Mouse (Mus musculus) midbrain, embryonic 13.5 days (tissue): ENCODE measurements around the gene Kit. TPM values are rescaled to one million over a fixed set of nuclear protein-coding genes. Genes with fewer than 3 reads are reported as not detected.

ENCODE experiments used
- ATAC-seq: fragments of 200-750 bp; cut with Nextera tagmentation; 2 replicates; pipeline ENCODE4 v1.8.0; 2017; ENCODE audit warnings: mild to moderate bottlenecking, moderate TSS enrichment, moderate library complexity
- H3K27ac ChIP-seq: fragments of 300-500 bp; sonication (generic); 2 replicates; pipeline ENCODE4 v1.5.1; 2015; ENCODE audit warnings: inconsistent platforms, mild to moderate bottlenecking, moderate library complexity
- H3K27me3 ChIP-seq: fragments of 300-500 bp; sonication (generic); 2 replicates; pipeline ENCODE4 v1.6.1; 2015; ENCODE audit warnings: mild to moderate bottlenecking, inconsistent platforms
- H3K36me3 ChIP-seq: fragments of 300-500 bp; sonication (generic); 2 replicates; pipeline ENCODE4 v1.6.1; 2015; ENCODE audit warnings: mild to moderate bottlenecking, inconsistent platforms
- H3K4me1 ChIP-seq: fragments of 300-500 bp; sonication (generic); replicated peaks from 2 replicates; pipeline ENCODE4 v1.6.1; 2015; ENCODE audit warnings: inconsistent platforms
- H3K4me2 ChIP-seq: fragments of 300-500 bp; sonication (generic); replicated peaks from 2 replicates; pipeline ENCODE4 v1.6.1; 2015; ENCODE audit warnings: moderate library complexity, mild to moderate bottlenecking, inconsistent platforms
- H3K4me3 ChIP-seq: fragments of 300-500 bp; sonication (generic); replicated peaks from 2 replicates; pipeline ENCODE4 v1.5.1; 2015; ENCODE audit warnings: mild to moderate bottlenecking, inconsistent platforms
- H3K9ac ChIP-seq: fragments of 300-500 bp; sonication (generic); replicated peaks from 2 replicates; pipeline ENCODE4 v1.6.1; 2015; ENCODE audit warnings: mild to moderate bottlenecking, inconsistent platforms
- H3K9me3 ChIP-seq: fragments of 300-500 bp; sonication (generic); 2 replicates; pipeline ENCODE4 v1.6.1; 2016; ENCODE audit warnings: mild to moderate bottlenecking, inconsistent platforms
- WGBS: fragments of 180-500 bp; shearing (Covaris S2); methylation state at CpG from one replicate; pipeline ENCODE4 v1.1.7; 2015; 5-methylcytosine and 5-hydroxymethylcytosine counted together
- polyA plus RNA-seq: library from polyadenylated mRNA; unstranded; fragments of >200 nt; fragmentation: Nextera tagmentation; extraction: Ambion mirVana; gene quantifications from 2 replicates; pipeline ENCODE4 v1.2.1, GENCODE M21; 2015

The Kit gene
- polyA plus RNA-seq, 1 experiment from 2014 or later: 30.7 TPM

GRCm38 (mm10) chr5:75698556-75698955, 123.8 kb downstream of the Kit start:
- 0 out of 2 replicates have a peak, but pooled peaks cover 6% of the 10 kb centered on the region for H3K9me3 ChIP-seq
- no peak overlapping the region for H3K4me2 ChIP-seq
- H3K9ac ChIP-seq: no peak overlapping the region
- H3K27ac ChIP-seq: no peak overlapping the region
- no peaks in the 10 kb centered on the region for H3K27me3 ChIP-seq
- no peak for ATAC-seq
- H3K36me3 ChIP-seq: no peaks in the 10 kb centered on the region
- H3K4me1 ChIP-seq: peaks cover 12% of the 10 kb centered on the region
- 91% methylated on average over 8 of the region's 8 CpGs for WGBS
- H3K4me3 ChIP-seq: no peak overlapping the region

GRCm38 (mm10) chr5:75699081-75699480, 124.4 kb downstream of the Kit start:
- Histone ChIP-seq H3K27ac (no peak overlapping the region), H3K9me3 (peaks cover 10% of the 10 kb centered on the region; the same call in 1 of the 2 replicates), H3K27me3 (no peaks in the 10 kb centered on the region), H3K4me3 (no peak overlapping the region), H3K9ac (no peak overlapping the region), H3K36me3 (no peaks in the 10 kb centered on the region), H3K4me1 (peaks cover 12% of the 10 kb centered on the region), H3K4me2 (no peak overlapping the region)
- no peak for ATAC-seq
- 79% methylated on average over 7 of the region's 7 CpGs for WGBS

- H3K36me3 ChIP-seq: no peaks in the 10 kb centered on the region
- no peak overlapping the region for H3K4me2 ChIP-seq
- 78% methylated on average over 9 of the region's 9 CpGs for WGBS
- H3K27ac ChIP-seq: no peak overlapping the region
- no peaks in the 10 kb centered on the region for H3K27me3 ChIP-seq
- peaks cover 12% of the 10 kb centered on the region for H3K4me1 ChIP-seq
- H3K9ac ChIP-seq: no peak overlapping the region
- no peak overlapping the region for H3K4me3 ChIP-seq
- no peak for ATAC-seq
- H3K9me3 ChIP-seq: peaks cover 10% of the 10 kb centered on the region; the same call in 1 of the 2 replicates
These were observed 124.8 kb downstream of the Kit start for GRCm38 (mm10) chr5:75699516-75699915.

- H3K4me2 ChIP-seq: no peak overlapping the region
- no peak overlapping the region for H3K9ac ChIP-seq
- H3K4me3 ChIP-seq: no peak overlapping the region
- peaks cover 9% of the 10 kb centered on the region for H3K4me1 ChIP-seq
- no peak for ATAC-seq
- WGBS: 86% methylated on average over 12 of the region's 12 CpGs
- H3K36me3 ChIP-seq: no peaks in the 10 kb centered on the region
- no peak overlapping the region for H3K27ac ChIP-seq
- H3K9me3 ChIP-seq: peaks cover 10% of the 10 kb centered on the region; the same call in 1 of the 2 replicates
- H3K27me3 ChIP-seq: no peaks in the 10 kb centered on the region
These were observed 126.9 kb downstream of the Kit start for GRCm38 (mm10) chr5:75701662-75702061.

- no peak overlapping the region for H3K4me2 ChIP-seq
- WGBS: 92% methylated on average over 8 of the region's 8 CpGs
- no peak overlapping the region for H3K27ac ChIP-seq
- H3K36me3 ChIP-seq: no peaks in the 10 kb centered on the region
- H3K27me3 ChIP-seq: no peaks in the 10 kb centered on the region
- peaks cover 5% of the 10 kb centered on the region; the same call in 1 of the 2 replicates for H3K4me1 ChIP-seq
- H3K9ac ChIP-seq: no peak overlapping the region
- peaks cover 10% of the 10 kb centered on the region; the same call in 1 of the 2 replicates for H3K9me3 ChIP-seq
- H3K4me3 ChIP-seq: no peak overlapping the region
- no peak for ATAC-seq
These were observed 127.4 kb downstream of the Kit start for GRCm38 (mm10) chr5:75702080-75702479.

GRCm38 (mm10) chr5:75704584-75705175, 130.0 kb downstream of the Kit start:
- Histone ChIP-seq H3K9ac (no peak overlapping the region), H3K27ac (no peak overlapping the region), H3K27me3 (no peaks in the 10 kb centered on the region), H3K9me3 (peaks cover 10% of the 10 kb centered on the region; the same call in 1 of the 2 replicates), H3K4me1 (no peaks in the 10 kb centered on the region), H3K4me3 (no peak overlapping the region), H3K4me2 (no peak overlapping the region), H3K36me3 (no peaks in the 10 kb centered on the region)
- 81% methylated on average over 7 of the region's 7 CpGs for WGBS
- ATAC-seq: no peak

GRCm38 (mm10) chr5:75705421-75705820, 130.7 kb downstream of the Kit start:
- no peak for ATAC-seq
- Histone ChIP-seq H3K36me3 (no peaks in the 10 kb centered on the region), H3K4me3 (no peak overlapping the region), H3K4me1 (no peaks in the 10 kb centered on the region), H3K27me3 (no peaks in the 10 kb centered on the region), H3K9me3 (peaks cover 10% of the 10 kb centered on the region; the same call in 1 of the 2 replicates), H3K4me2 (no peak overlapping the region), H3K9ac (no peak overlapping the region), H3K27ac (no peak overlapping the region)
- WGBS: 97% methylated on average over 1 of the region's 1 CpGs
